Mouse (Mus musculus) ES-Bruce4 (cell line): Measurements from ENCODE around the gene Agtpbp1.

ENCODE experiments used
- CTCF ChIP-seq: IDR thresholded peaks from one replicate; pipeline ENCODE4 v1.8.1; 2011; ENCODE audit warnings: low read depth, low read length
- EP300 ChIP-seq: IDR thresholded peaks from 2 replicates; pipeline ENCODE4 v1.6.1; 2011; ENCODE audit warnings: low read depth, low read length; ENCODE audit not compliant: insufficient read depth
- POLR2A ChIP-seq: IDR thresholded peaks from one replicate; pipeline ENCODE4 v1.8.1; 2011; ENCODE audit warnings: low read length; ENCODE audit not compliant: insufficient read depth

DNA sequence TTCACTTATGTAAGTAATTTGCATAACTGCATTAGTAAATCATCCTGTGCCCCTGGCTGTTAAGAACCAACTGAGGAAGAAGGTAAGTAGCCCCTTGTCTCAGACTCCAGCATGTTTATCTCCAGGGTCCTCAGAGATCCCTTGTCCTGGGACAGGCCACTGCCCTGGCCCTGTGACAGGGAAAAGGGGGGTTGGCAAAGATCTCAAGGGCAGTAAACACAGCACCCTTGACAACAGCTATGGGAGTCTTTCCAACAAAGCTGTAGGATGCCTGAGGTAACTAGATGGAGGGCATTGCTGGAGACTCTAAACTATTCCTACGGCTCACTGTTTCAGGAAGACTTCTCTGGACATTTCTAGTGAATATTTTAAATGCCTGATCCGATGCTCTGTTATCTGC, 85.7 kb downstream of the Agtpbp1 start:
- TF ChIP-seq CTCF (no peak), POLR2A (no peak), EP300 (no peak)
